Mouse (Mus musculus): ENCODE measurements around the gene Hsf4. TPM values are rescaled to one million over a fixed set of nuclear protein-coding genes. Genes with fewer than 3 reads are reported as not detected.

Hsf4 gene
- 1.0 TPM for total RNA-seq (2023)

GRCm38 (mm10) chr8:105269461-105269947 is at the start of gene Hsf4:
Gene Hsf4 (plus strand): TSS chr8:105269801.

GRCm38 (mm10) chr8:105224413-105225271 is 45.0 kb upstream of the Hsf4 start, which contains the start of gene D230025D16Rik:
Gene D230025D16Rik (plus strand): TSS chr8:105225145.

GRCm38 (mm10) chr8:105254966-105255350 is 14.6 kb upstream of the Hsf4 start, which contains the start of gene B3gnt9:
Gene B3gnt9 (minus strand): TSS chr8:105255153.

GRCm38 (mm10) chr8:105264024-105264982 is 5.3 kb upstream of the Hsf4 start, which contains the start of the genes Tradd and Fbxl8:
Gene Tradd (minus strand): TSS chr8:105264609.
Gene Fbxl8 (plus strand): TSS chr8:105264648.

GRCm38 (mm10) chr8:105275840-105276239 is 6.2 kb downstream of the Hsf4 start, which contains the start of gene Nol3:
Gene Nol3 (plus strand): TSS chr8:105276140.

GRCm38 (mm10) chr8:105289805-105290460 is 20.3 kb downstream of the Hsf4 start, which contains the start of gene 4931428F04Rik:
Gene 4931428F04Rik (minus strand): TSS chr8:105289864.

GRCm38 (mm10) chr8:105295895-105296573 is 26.4 kb downstream of the Hsf4 start, which contains the start of gene Exoc3l:
Gene Exoc3l (minus strand): TSS chr8:105296101.

GRCm38 (mm10) chr8:105297511-105298192 is 28.1 kb downstream of the Hsf4 start, which contains the start of gene E2f4:
Gene E2f4 (plus strand): TSS chr8:105297663.

GRCm38 (mm10) chr8:105305211-105306145 is 35.9 kb downstream of the Hsf4 start, which contains the start of gene Elmo3:
Gene Elmo3 (plus strand): TSS chr8:105305601.

Other genes with a start within 250 kb of the Hsf4 start
- gene Ces3a, start 221.2 kb upstream of the Hsf4 start, total RNA-seq (2023): not detected
- not detected for gene Ces3b, start 186.0 kb upstream of the Hsf4 start, total RNA-seq (2023)
- gene Ces4a, start 138.0 kb upstream of the Hsf4 start, total RNA-seq (2023): not detected
- 99.9 TPM for gene Cbfb, start 99.1 kb upstream of the Hsf4 start, total RNA-seq (2023)
- 25.0 TPM for gene D230025D16Rik, start 44.7 kb upstream of the Hsf4 start, total RNA-seq (2023)
- 2.3 TPM for gene B3gnt9, start 14.6 kb upstream of the Hsf4 start, total RNA-seq (2023)
- gene Tradd, start 5.2 kb upstream of the Hsf4 start, total RNA-seq (2023): 25.6 TPM
- gene Fbxl8, start 5.2 kb upstream of the Hsf4 start, total RNA-seq (2023): 11.0 TPM
- gene Nol3, start 6.3 kb downstream of the Hsf4 start, total RNA-seq (2023): not detected
- 4.5 TPM for gene 4931428F04Rik, start 20.1 kb downstream of the Hsf4 start, total RNA-seq (2023)
- 1.7 TPM for gene Exoc3l, start 26.3 kb downstream of the Hsf4 start, total RNA-seq (2023)
- 85.2 TPM for gene E2f4, start 27.9 kb downstream of the Hsf4 start, total RNA-seq (2023)
- gene Elmo3, start 35.8 kb downstream of the Hsf4 start, total RNA-seq (2023): 3.6 TPM
- 7.3 TPM for gene Lrrc29, start 56.5 kb downstream of the Hsf4 start, total RNA-seq (2023)
- gene Tmem208, start 56.6 kb downstream of the Hsf4 start, total RNA-seq (2023): 33.2 TPM
- gene Fhod1, start 78.2 kb downstream of the Hsf4 start, total RNA-seq (2023): 27.3 TPM
- gene Slc9a5, start 79.0 kb downstream of the Hsf4 start, total RNA-seq (2023): 0.44 TPM
- gene Plekhg4, start 103.5 kb downstream of the Hsf4 start, total RNA-seq (2023): not detected
- not detected for gene Kctd19, start 143.7 kb downstream of the Hsf4 start, total RNA-seq (2023)
- gene Lrrc36, start 143.8 kb downstream of the Hsf4 start, total RNA-seq (2023): not detected
- gene Tppp3, start 201.7 kb downstream of the Hsf4 start, total RNA-seq (2023): 1.8 TPM
- gene Zdhhc1, start 227.1 kb downstream of the Hsf4 start, total RNA-seq (2023): 4.1 TPM
- gene Hsd11b2, start 249.0 kb downstream of the Hsf4 start, total RNA-seq (2023): not detected

Measured in CD4-positive naive resting alpha-beta T cell, adult 57 days (primary cell).